Mouse (Mus musculus) layer of hippocampus, adult 8-10 months (tissue): Measurements from ENCODE around the gene Kcng3. TPM values are rescaled to one million over a fixed set of nuclear protein-coding genes. Genes with fewer than 3 reads are reported as not detected.

Experiments used
- DNase-seq, 2 experiments: peaks; one replicate each; pipeline ENCODE4 v3.0.0; 2022; ENCODE audit warnings: low spot score in 2 of 2
- total RNA-seq, 4 experiments: library from RNA; stranded (reverse); gene quantifications; 2 replicates each; pipeline ENCODE4 v1.2.4; 2022

Kcng3 gene
- total RNA-seq, 4 experiments from 2014 or later, result 8.6 to 11.5 (median 9.1) TPM

GRCm38 (mm10) chr17:83559081-83559480 lies 72.6 kb downstream of the Kcng3 start:
- DNase-seq, result no peak

GRCm38 (mm10) chr17:83555836-83556235 lies 75.9 kb downstream of the Kcng3 start:
- DNase-seq, result no peak

GRCm38 (mm10) chr17:83554997-83555396 lies 76.7 kb downstream of the Kcng3 start:
- DNase-seq, result no peak

GRCm38 (mm10) chr17:83548501-83549233 lies 83.0 kb downstream of the Kcng3 start:
- DNase-seq, result peak; percentile 58 to 59

- DNase-seq, result no peak
Observed at GRCm38 (mm10) chr17:83547145-83547544, 84.5 kb downstream of the Kcng3 start.

- DNase-seq, result peak in 1 of 2 experiments; percentile 59
Observed at GRCm38 (mm10) chr17:83545756-83546742, 85.6 kb downstream of the Kcng3 start.

GRCm38 (mm10) chr17:83545259-83545658 lies 86.4 kb downstream of the Kcng3 start:
- no peak for DNase-seq

GRCm38 (mm10) chr17:83542424-83542823 lies 89.3 kb downstream of the Kcng3 start:
- DNase-seq, result no peak

GRCm38 (mm10) chr17:83539262-83540037 lies 92.2 kb downstream of the Kcng3 start:
- no peak for DNase-seq

GRCm38 (mm10) chr17:83538694-83539093 lies 93.0 kb downstream of the Kcng3 start:
- no peak for DNase-seq

GRCm38 (mm10) chr17:83538141-83538540 lies 93.6 kb downstream of the Kcng3 start:
- DNase-seq, result no peak

Other genes with a start within 250 kb of the Kcng3 start
- gene Cox7a2l, start 114.6 kb downstream of the Kcng3 start, total RNA-seq, result 100 to 1,000 TPM; 169 to 209 (median 187) TPM
- 100 to 1,000 TPM in 2 of 4 experiments, 10 to 100 TPM in 2; 94.3 to 108 (median 101) TPM for gene Mta3, start 74.3 kb upstream of the Kcng3 start, total RNA-seq
- 1 to 10 TPM in 2 of 4 experiments, not detected in 2; 1.9 to 2.8 TPM for gene Haao, start 216.1 kb upstream of the Kcng3 start, total RNA-seq